Mouse (Mus musculus): ENCODE data around the gene Osgep.

- TF ChIP-seq CTCF (IDR thresholded peaks at IDR 0.05; ENCODE audit: low read depth), result no peak
- no peak for TF ChIP-seq EP300 (IDR thresholded peaks at IDR 0.05; ENCODE audit: low read depth)
Measured at GRCm38 (mm10) chr14:50875591-50876230, 49.0 kb downstream of the Osgep start.

Data from heart, postnatal 0 days (tissue).